Mouse (Mus musculus) brain, embryonic 14.5 days (tissue): ENCODE measurements around the gene Rapgef3.

Experiments used
- CTCF ChIP-seq: fragments of 200-500 bp; IDR thresholded peaks from 2 replicates; pipeline ENCODE4 v1.5.1; 2012; ENCODE audit warnings: inconsistent platforms, mild to moderate bottlenecking, moderate library complexity, borderline replicate concordance; ENCODE audit not compliant: insufficient read depth, insufficient read length; ENCODE audit errors: extremely low read depth
- POLR2A ChIP-seq: fragments of 200-500 bp; IDR thresholded peaks from 2 replicates; pipeline ENCODE4 v1.6.1; 2012; ENCODE audit warnings: mild to moderate bottlenecking, inconsistent platforms, borderline replicate concordance; ENCODE audit not compliant: poor library complexity, insufficient read depth, insufficient read length, severe bottlenecking; ENCODE audit errors: extremely low read depth

- TF ChIP-seq CTCF (no peak), POLR2A (no peak)
These were observed 27.5 kb downstream of the Rapgef3 start for GRCm38 (mm10) chr15:97740283-97740732.
